Mouse (Mus musculus) embryo, embryonic 11.5 days (tissue): ENCODE data around the gene Hao1.

ENCODE experiments used
- DNase-seq: peaks from one replicate; pipeline ENCODE4 v3.0.0-alpha.2; 2012; ENCODE audit warnings: low read depth, low spot score

Hao1 gene

DNA sequence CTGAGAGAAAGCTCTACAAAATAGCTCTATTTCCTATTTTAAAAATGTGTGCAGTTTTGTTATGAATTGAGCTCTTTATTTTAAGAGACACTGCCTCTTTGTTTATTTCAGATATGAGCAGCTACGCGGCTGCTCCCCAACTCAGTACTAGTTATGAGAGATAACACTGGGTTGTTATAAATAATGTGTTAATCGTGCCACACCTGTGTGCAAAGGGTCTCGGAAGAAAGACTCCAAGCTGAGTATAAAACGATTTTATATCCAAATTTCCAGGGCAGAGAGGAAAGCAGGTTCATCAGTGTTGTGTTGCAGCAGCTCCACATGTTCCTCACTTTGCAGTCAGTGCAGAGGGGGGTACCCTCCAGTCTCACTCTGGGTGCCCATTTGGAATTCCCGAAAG, 91.8 kb downstream of the Hao1 start:
- DNase-seq = no peak

- no peak for DNase-seq
These were observed 93.3 kb downstream of the Hao1 start for GRCm38 (mm10) chr2:134460831-134461230.

GRCm38 (mm10) chr2:134456065-134456505, 98.1 kb downstream of the Hao1 start:
- DNase-seq = no peak

GRCm38 (mm10) chr2:134452748-134453147, 101.4 kb downstream of the Hao1 start:
- no peak for DNase-seq

- DNase-seq = no peak
These were observed 103.2 kb downstream of the Hao1 start for GRCm38 (mm10) chr2:134450976-134451375.
